Mouse (Mus musculus): ENCODE data around the gene Ep300. TPM values are rescaled to one million over a fixed set of nuclear protein-coding genes. Genes with fewer than 3 reads are reported as not detected.

Ep300 gene
- 44.0 and 51.5 TPM in 2 replicates for total RNA-seq (2014; rRNA removed)
- 12.9 and 13.1 TPM in 2 replicates for polyA plus RNA-seq (2015; fragmentation: Nextera tagmentation; extraction: Ambion mirVana)

DNA sequence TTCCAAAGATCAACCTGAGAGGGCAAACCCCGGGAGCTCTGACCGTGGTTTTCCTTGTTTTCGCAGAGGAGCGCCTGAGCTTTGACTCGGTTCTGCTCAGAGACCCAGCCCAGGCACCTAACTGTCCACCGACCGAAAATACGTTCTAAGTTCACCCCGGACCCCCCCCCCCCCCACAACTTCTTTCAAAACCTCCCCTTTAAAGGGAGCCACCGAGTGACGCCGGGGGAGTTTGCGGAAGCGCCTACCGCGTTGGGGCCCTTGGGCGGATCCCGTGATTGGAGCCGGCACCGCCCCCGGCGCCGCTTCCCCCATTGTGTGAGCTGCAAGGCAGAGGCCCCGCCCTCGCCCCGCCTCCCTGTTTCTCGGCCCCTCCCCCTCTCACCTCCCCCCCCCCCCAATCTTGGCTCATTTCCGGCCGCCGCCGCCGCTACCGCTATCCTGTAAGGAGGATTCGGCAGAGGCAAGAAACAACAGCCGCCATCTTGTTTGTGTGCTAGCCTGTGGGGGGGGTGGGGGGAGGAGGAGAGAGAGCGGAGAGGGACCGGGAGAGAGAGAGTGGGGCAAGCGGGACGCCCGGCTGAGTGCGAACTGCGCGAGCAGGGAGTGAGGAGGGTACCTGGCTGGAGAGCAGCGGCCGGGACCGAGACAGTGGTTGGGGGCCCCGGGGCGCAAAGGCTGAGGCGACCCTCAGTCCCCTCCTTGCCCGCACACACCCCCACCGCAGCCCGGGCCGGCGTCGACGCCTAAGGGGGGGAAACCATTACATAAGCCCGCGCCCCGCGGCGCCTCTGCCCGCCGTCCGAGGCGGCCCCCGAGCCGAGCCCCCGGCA lies at the start of gene Ep300:
TSS of gene Ep300 (plus strand) at position 439 of the 833 bp plus-strand sequence.
- Histone ChIP-seq H3K36me3 (ENCODE audit: insufficient read depth, low read length) (no peaks in the 10 kb centered on the region), H3K4me1 (ENCODE audit: insufficient read depth, low read length) (peaks cover 3% of the 10 kb centered on the region; the same call in 1 of the 2 replicates), H3K4me3 (ENCODE audit: low read length) (peak within 1 kb of the TSS; percentile 99), H3K27me3 (ENCODE audit: insufficient read depth, low read length) (no peaks in the 10 kb centered on the region), H3K9me3 (ENCODE audit: low read length) (no peaks in the 10 kb centered on the region), H3K4me2 (ENCODE audit: low read depth, low read length) (peak within 1 kb of the TSS; percentile 81), H3K27ac (peak within 1 kb of the TSS; percentile 100), H3K9ac (replicated peaks; ENCODE audit: low read length) (peak within 1 kb of the TSS; percentile 100)
- DNase-seq (ENCODE audit: low spot score) (peak; percentile 99), ATAC-seq (peak; percentile 95)
- WGBS: 0% methylated on average over 49 of the region's 68 CpGs
- no peak for TF ChIP-seq CTCF (IDR thresholded peaks at IDR 0.05; ENCODE audit: low read depth)

DNA sequence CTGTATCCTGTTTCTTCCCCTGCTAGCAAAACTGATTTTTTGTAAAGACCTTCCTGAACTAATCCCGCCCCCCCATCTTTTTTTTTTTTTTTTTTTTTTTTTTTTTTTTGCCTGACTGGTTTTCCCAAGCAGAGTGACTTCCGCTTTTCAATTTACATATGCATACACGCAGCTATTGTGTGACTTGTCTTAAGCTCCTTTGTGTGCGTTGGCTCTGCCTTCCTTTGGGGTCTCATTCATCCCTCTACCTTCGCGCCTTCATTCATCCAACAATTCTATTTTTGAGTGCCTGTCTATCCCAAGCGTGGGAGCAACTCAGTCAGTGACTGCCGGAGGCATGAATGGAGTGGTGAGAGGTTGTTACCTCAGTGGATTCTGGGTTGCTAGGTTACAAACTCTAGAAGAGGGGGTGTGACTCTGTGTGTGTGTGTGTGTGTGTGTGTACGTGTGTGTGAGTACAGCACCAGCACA lies 49.2 kb upstream of the Ep300 start:
- 10% methylated on average over 8 of the region's 9 CpGs for WGBS
- TF ChIP-seq CTCF (IDR thresholded peaks at IDR 0.05; ENCODE audit: low read depth): no peak
- ATAC-seq (0 out of 2 replicates have a peak, but pooled peaks have one; percentile 49), DNase-seq (ENCODE audit: low spot score) (peak; percentile 53)
- H3K27me3 ChIP-seq (ENCODE audit: insufficient read depth, low read length): no peaks in the 10 kb centered on the region
- no peaks in the 10 kb centered on the region for H3K9me3 ChIP-seq (ENCODE audit: low read length)
- no peak overlapping the region for H3K4me2 ChIP-seq (ENCODE audit: low read depth, low read length)
- no peaks in the 10 kb centered on the region for H3K4me1 ChIP-seq (ENCODE audit: insufficient read depth, low read length)
- H3K36me3 ChIP-seq (ENCODE audit: insufficient read depth, low read length): no peaks in the 10 kb centered on the region
- no peak overlapping the region for H3K4me3 ChIP-seq (ENCODE audit: low read length)
- no peak overlapping the region for H3K9ac ChIP-seq (replicated peaks; ENCODE audit: low read length)
- H3K27ac ChIP-seq: no peak overlapping the region

DNA sequence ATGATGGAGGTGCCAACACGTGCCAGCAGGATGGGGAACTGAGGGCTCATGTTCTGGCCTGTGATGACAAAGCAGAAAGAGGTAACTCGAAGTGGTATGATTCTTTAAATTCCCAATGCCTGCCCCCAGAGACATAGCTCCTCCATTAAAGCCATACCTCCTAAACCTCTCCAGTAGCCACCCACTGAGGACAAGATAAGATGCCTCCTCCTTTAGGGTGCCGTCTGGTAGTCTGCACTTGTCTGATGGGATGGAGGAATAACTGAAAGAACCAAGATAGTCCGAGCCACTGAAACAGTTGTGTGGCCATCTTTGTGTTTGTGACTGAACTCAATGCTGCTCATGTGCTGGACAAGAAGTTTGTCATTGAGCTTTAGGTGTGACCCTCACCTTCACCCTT lies 47.0 kb upstream of the Ep300 start:
- no peak overlapping the region for H3K4me3 ChIP-seq (ENCODE audit: low read length)
- H3K27me3 ChIP-seq (ENCODE audit: insufficient read depth, low read length): no peaks in the 10 kb centered on the region
- ATAC-seq: no peak
- WGBS: 84% methylated on average over 4 of the region's 4 CpGs
- no peaks in the 10 kb centered on the region for H3K9me3 ChIP-seq (ENCODE audit: low read length)
- no peak for TF ChIP-seq CTCF (IDR thresholded peaks at IDR 0.05; ENCODE audit: low read depth)
- no peak overlapping the region for H3K27ac ChIP-seq
- no peak overlapping the region for H3K4me2 ChIP-seq (ENCODE audit: low read depth, low read length)
- H3K9ac ChIP-seq (replicated peaks; ENCODE audit: low read length): no peak overlapping the region
- no peaks in the 10 kb centered on the region for H3K36me3 ChIP-seq (ENCODE audit: insufficient read depth, low read length)
- no peak for DNase-seq (ENCODE audit: low spot score)
- H3K4me1 ChIP-seq (ENCODE audit: insufficient read depth, low read length): no peaks in the 10 kb centered on the region

GRCm38 (mm10) chr15:81539560-81539959 lies 45.6 kb upstream of the Ep300 start:
- no peak for DNase-seq (ENCODE audit: low spot score)
- H3K27ac ChIP-seq: no peak overlapping the region
- no peak for ATAC-seq
- no peak overlapping the region for H3K4me3 ChIP-seq (ENCODE audit: low read length)
- no peaks in the 10 kb centered on the region for H3K4me1 ChIP-seq (ENCODE audit: insufficient read depth, low read length)
- no peak for TF ChIP-seq CTCF (IDR thresholded peaks at IDR 0.05; ENCODE audit: low read depth)
- H3K27me3 ChIP-seq (ENCODE audit: insufficient read depth, low read length): no peaks in the 10 kb centered on the region
- no peak overlapping the region for H3K4me2 ChIP-seq (ENCODE audit: low read depth, low read length)
- no peak overlapping the region for H3K9ac ChIP-seq (replicated peaks; ENCODE audit: low read length)
- no peaks in the 10 kb centered on the region for H3K9me3 ChIP-seq (ENCODE audit: low read length)
- 72% methylated on average over 2 of the region's 2 CpGs for WGBS
- no peaks in the 10 kb centered on the region for H3K36me3 ChIP-seq (ENCODE audit: insufficient read depth, low read length)

- no peak overlapping the region for H3K27ac ChIP-seq
- H3K4me1 ChIP-seq (ENCODE audit: insufficient read depth, low read length): no peaks in the 10 kb centered on the region
- TF ChIP-seq CTCF (IDR thresholded peaks at IDR 0.05; ENCODE audit: low read depth): no peak
- no peaks in the 10 kb centered on the region for H3K36me3 ChIP-seq (ENCODE audit: insufficient read depth, low read length)
- H3K4me3 ChIP-seq (ENCODE audit: low read length): no peak overlapping the region
- H3K9ac ChIP-seq (replicated peaks; ENCODE audit: low read length): no peak overlapping the region
- ATAC-seq (no peak), DNase-seq (ENCODE audit: low spot score) (no peak)
- 92% methylated on average over 2 of the region's 2 CpGs for whole genome bisulfite sequencing
- H3K9me3 ChIP-seq (ENCODE audit: low read length): no peaks in the 10 kb centered on the region
- H3K4me2 ChIP-seq (ENCODE audit: low read depth, low read length): no peak overlapping the region
- H3K27me3 ChIP-seq (ENCODE audit: insufficient read depth, low read length): no peaks in the 10 kb centered on the region
Measured at GRCm38 (mm10) chr15:81544916-81545315, 40.2 kb upstream of the Ep300 start.

- Histone ChIP-seq H3K9ac (replicated peaks; ENCODE audit: low read length) (no peak overlapping the region), H3K4me3 (ENCODE audit: low read length) (no peak overlapping the region), H3K27ac (no peak overlapping the region), H3K36me3 (ENCODE audit: insufficient read depth, low read length) (no peaks in the 10 kb centered on the region), H3K9me3 (ENCODE audit: low read length) (no peaks in the 10 kb centered on the region), H3K27me3 (ENCODE audit: insufficient read depth, low read length) (no peaks in the 10 kb centered on the region), H3K4me2 (ENCODE audit: low read depth, low read length) (no peak overlapping the region), H3K4me1 (ENCODE audit: insufficient read depth, low read length) (no peaks in the 10 kb centered on the region)
- TF ChIP-seq CTCF (IDR thresholded peaks at IDR 0.05; ENCODE audit: low read depth): no peak
- DNase-seq (ENCODE audit: low spot score): no peak
- ATAC-seq: no peak
- 86% methylated on average over 5 of the region's 5 CpGs for WGBS
Measured at GRCm38 (mm10) chr15:81545387-81546176, 39.6 kb upstream of the Ep300 start.

All from hindbrain, postnatal 0 days (tissue).